Mouse (Mus musculus) CH12.LX (cell line): ENCODE measurements around the gene Abi3bp. TPM values are rescaled to one million over a fixed set of nuclear protein-coding genes. Genes with fewer than 3 reads are reported as not detected.

Experiments
- DNase-seq: peaks from one replicate; pipeline ENCODE4 v3.0.0-alpha.2; 2013; ENCODE audit errors: extremely low read depth
- H3K27ac ChIP-seq: 2 replicates; pipeline ENCODE4 v1.5.1; 2012; ENCODE audit warnings: low read depth, mild to moderate bottlenecking, control low read depth, moderate library complexity; ENCODE audit not compliant: insufficient read depth
- H3K27me3 ChIP-seq: replicated peaks from 2 replicates; pipeline ENCODE3; 2012; ENCODE audit warnings: inconsistent platforms
- H3K36me3 ChIP-seq, 2 experiments: replicated peaks in 1 of 2; 2 replicates each; pipeline versions ENCODE3 to v1.6.1; 2012; ENCODE audit warnings: inconsistent platforms in 1 of 2, low read length in 1 of 2, mild to moderate bottlenecking in 1 of 2, mixed read lengths in 1 of 2, moderate library complexity in 1 of 2; ENCODE audit not compliant: control insufficient read depth in 1 of 2, insufficient read depth in 1 of 2
- H3K4me1 ChIP-seq, 2 experiments: 2 replicates each; pipeline ENCODE4 v1.6.1; 2012; ENCODE audit warnings: inconsistent platforms in 1 of 2, moderate library complexity in 1 of 2; ENCODE audit not compliant: insufficient read depth in 2 of 2, control insufficient read depth in 1 of 2
- H3K4me2 ChIP-seq: 2 replicates; pipeline ENCODE4 v1.6.1; 2012; ENCODE audit warnings: low read depth, mild to moderate bottlenecking, control low read depth; ENCODE audit not compliant: poor library complexity, insufficient read depth, severe bottlenecking
- H3K4me3 ChIP-seq, 3 experiments: fragments of 150-350 bp in 1 of 3; sonication (generic) in 1 of 3; replicated peaks in 1 of 3; 2 replicates each; pipeline versions ENCODE3 to v1.5.1; 2011 to 2012; ENCODE audit warnings: low read depth in 2 of 3, low read length in 2 of 3, mild to moderate bottlenecking in 2 of 3, moderate library complexity in 2 of 3, control low read depth in 1 of 3, improper control_type of control experiment in 1 of 3, inconsistent platforms in 1 of 3, mixed read lengths in 1 of 3; ENCODE audit not compliant: poor library complexity in 1 of 3
- H3K79me2 ChIP-seq: replicated peaks from 2 replicates; pipeline ENCODE4 v1.6.1; 2012; ENCODE audit warnings: mild to moderate bottlenecking, moderate library complexity; ENCODE audit not compliant: control insufficient read depth, poor library complexity, insufficient read depth, severe bottlenecking; ENCODE audit errors: extremely low read depth
- H3K9ac ChIP-seq: 2 replicates; pipeline ENCODE4 v1.6.1; 2012; ENCODE audit warnings: low read depth, mild to moderate bottlenecking, control low read depth, moderate library complexity; ENCODE audit not compliant: insufficient read depth
- H3K9me3 ChIP-seq: replicated peaks from 2 replicates; pipeline ENCODE3; 2012; ENCODE audit warnings: low read length, inconsistent platforms, mixed read lengths
- CHD2 ChIP-seq: IDR thresholded peaks from 2 replicates; pipeline ENCODE4 v1.6.1; 2011; ENCODE audit warnings: low read length, improper control_type of control experiment
- E2F4 ChIP-seq: IDR thresholded peaks from 2 replicates; pipeline ENCODE4 v1.6.1; 2011; ENCODE audit warnings: low read depth, low read length, improper control_type of control experiment; ENCODE audit not compliant: insufficient replicate concordance
- ETS1 ChIP-seq: conservative IDR thresholded peaks from 2 replicates; pipeline ENCODE4 v1.6.1; 2012; ENCODE audit warnings: low read depth, mild to moderate bottlenecking, inconsistent platforms, low read length, improper control_type of control experiment, moderate library complexity
- HCFC1 ChIP-seq: IDR thresholded peaks from 2 replicates; pipeline ENCODE4 v1.6.1; 2012; ENCODE audit warnings: low read depth, mild to moderate bottlenecking, inconsistent platforms, low read length, improper control_type of control experiment
- JUN ChIP-seq: IDR thresholded peaks from 2 replicates; pipeline ENCODE4 v1.6.1; 2011; ENCODE audit warnings: low read depth, mild to moderate bottlenecking, low read length, improper control_type of control experiment, moderate library complexity; ENCODE audit not compliant: insufficient read depth
- KAT2A ChIP-seq: IDR thresholded peaks from 2 replicates; pipeline ENCODE4 v1.6.1; 2012; ENCODE audit warnings: low read length, improper control_type of control experiment, inconsistent platforms; ENCODE audit not compliant: insufficient replicate concordance
- MAFK ChIP-seq: IDR thresholded peaks from 2 replicates; pipeline ENCODE4 v1.6.1; 2011; ENCODE audit warnings: low read length, improper control_type of control experiment; ENCODE audit not compliant: insufficient replicate concordance
- MAX ChIP-seq: IDR thresholded peaks from 2 replicates; pipeline ENCODE4 v1.6.1; 2011; ENCODE audit warnings: low read length, improper control_type of control experiment
- MAZ ChIP-seq: IDR thresholded peaks from 2 replicates; pipeline ENCODE4 v1.6.1; 2012; ENCODE audit warnings: low read depth, mild to moderate bottlenecking, inconsistent platforms, low read length, improper control_type of control experiment, moderate library complexity
- MEF2A ChIP-seq: IDR thresholded peaks from 2 replicates; pipeline ENCODE4 v1.6.1; 2014; ENCODE audit warnings: low read depth, mild to moderate bottlenecking, inconsistent platforms, low read length, improper control_type of control experiment, borderline replicate concordance
- MXI1 ChIP-seq: IDR thresholded peaks from 2 replicates; pipeline ENCODE4 v1.6.1; 2011; ENCODE audit warnings: mild to moderate bottlenecking, low read depth, low read length, improper control_type of control experiment
- NELFE ChIP-seq: IDR thresholded peaks from 2 replicates; pipeline ENCODE4 v1.6.1; 2011; ENCODE audit warnings: low read depth, low read length, improper control_type of control experiment
- NRF1 ChIP-seq: IDR thresholded peaks from 2 replicates; pipeline ENCODE4 v1.6.1; 2014; ENCODE audit warnings: low read depth, mild to moderate bottlenecking, inconsistent platforms, low read length, improper control_type of control experiment, moderate library complexity
- POLR2AphosphoS2 ChIP-seq: IDR thresholded peaks from 2 replicates; pipeline ENCODE4 v1.6.1; 2011; ENCODE audit warnings: low read depth, low read length, improper control_type of control experiment
- SIN3A ChIP-seq: IDR thresholded peaks from 2 replicates; pipeline ENCODE4 v1.6.1; 2012; ENCODE audit warnings: low read length, improper control_type of control experiment, inconsistent platforms
- SMC3 ChIP-seq: IDR thresholded peaks from 2 replicates; pipeline ENCODE4 v1.6.1; 2011; ENCODE audit warnings: low read depth, low read length, improper control_type of control experiment
- TBP ChIP-seq: conservative IDR thresholded peaks from 2 replicates; pipeline ENCODE4 v1.6.1; 2011; ENCODE audit warnings: low read depth, low read length, improper control_type of control experiment
- USF1 ChIP-seq: IDR thresholded peaks from 2 replicates; pipeline ENCODE4 v1.6.1; 2014; ENCODE audit warnings: low read depth, mild to moderate bottlenecking, inconsistent platforms, low read length, improper control_type of control experiment
- USF2 ChIP-seq: conservative IDR thresholded peaks from 2 replicates; pipeline ENCODE4 v1.6.1; 2011; ENCODE audit warnings: low read depth, low read length, improper control_type of control experiment
- ZC3H11A ChIP-seq: IDR thresholded peaks from 2 replicates; pipeline ENCODE4 v1.6.1; 2012; ENCODE audit warnings: low read depth, mild to moderate bottlenecking, inconsistent platforms, low read length, improper control_type of control experiment
- ZMIZ1 ChIP-seq: IDR thresholded peaks from 2 replicates; pipeline ENCODE4 v1.6.1; 2012; ENCODE audit warnings: low read depth, mild to moderate bottlenecking, inconsistent platforms, low read length, improper control_type of control experiment
- ZNF384 ChIP-seq: IDR thresholded peaks from 2 replicates; pipeline ENCODE4 v1.6.1; 2012; ENCODE audit warnings: low read depth, low read length, improper control_type of control experiment, inconsistent platforms
- dilution Hi-C: fragments of 300-500 bp; cut with MboI; formaldehyde crosslinking; loops from 2 replicates; pipeline ENCODE4 v1.14.3; 2020; ENCODE audit warnings: low sequenced_read_pairs; ENCODE audit not compliant: extremely low pct_unique_long_range_greater_than_20kb, extremely low pct_ligation_motif_present
- in situ Hi-C: fragments of 300-500 bp; cut with MboI; formaldehyde crosslinking; loops from 3 replicates; pipeline ENCODE4 v1.14.3; 2019; ENCODE audit warnings: low sequenced_read_pairs, low pct_ligation_motif_present, low pct_unique_long_range_greater_than_20kb, mixed read lengths
- polyA plus RNA-seq: library from polyadenylated mRNA; unstranded; fragments of >175 nt; gene quantifications from 2 replicates; pipeline ENCODE4 v1.2.1, GENCODE M21; 2012; ENCODE audit warnings: low read depth; ENCODE audit not compliant: insufficient read length
- total RNA-seq, 2 experiments: library from RNA; depleted of rRNA; stranded (reverse); fragments of 300-350 nt in 1 of 2; fragments of >200 nt in 1 of 2; gene quantifications; 2 replicates each; pipeline ENCODE4 v1.2.3; 2012 to 2014

Gene Abi3bp
- total and polyA plus RNA-seq, 3 experiments: 0.13 TPM; not detected in 2

- no peaks in the 10 kb centered on the region for H3K27me3 ChIP-seq
- dilution Hi-C loops (no loop called here), in situ Hi-C loops (no loop called here)
- DNase-seq: no peak
- H3K27ac ChIP-seq: no peak overlapping the region
- H3K9me3 ChIP-seq: no peaks in the 10 kb centered on the region
- TF ChIP-seq NRF1 (no peak), ETS1 (no peak), USF1 (no peak), NELFE (no peak), MAFK (no peak), CHD2 (no peak), SIN3A (no peak), MXI1 (no peak), MAX (no peak), TBP (no peak), E2F4 (no peak), ZMIZ1 (no peak)
- no peak overlapping the region for H3K9ac ChIP-seq
- no peak overlapping the region for H3K4me3 ChIP-seq
- no peaks in the 10 kb centered on the region for H3K36me3 ChIP-seq
- H3K79me2 ChIP-seq: no peaks in the 10 kb centered on the region
- H3K4me2 ChIP-seq: no peak overlapping the region
- H3K4me1 ChIP-seq: peaks cover 4 to 12% of the 10 kb centered on the region in 2 experiments; a peak in 3 of 4 replicates
Measured at GRCm38 (mm10) chr16:56526482-56526881, 48.8 kb downstream of the Abi3bp start.

- Histone ChIP-seq H3K27ac (no peak overlapping the region), H3K9me3 (no peaks in the 10 kb centered on the region), H3K79me2 (no peaks in the 10 kb centered on the region), H3K9ac (no peak overlapping the region), H3K4me1 (peaks cover 3 to 11% of the 10 kb centered on the region in 2 experiments; a peak in 3 of 4 replicates), H3K36me3 (no peaks in the 10 kb centered on the region), H3K4me2 (no peak overlapping the region), H3K4me3 (no peak overlapping the region), H3K27me3 (no peaks in the 10 kb centered on the region)
- TF ChIP-seq MAZ (no peak), ZC3H11A (no peak), MEF2A (no peak), MAFK (no peak), KAT2A (no peak), SMC3 (no peak), MXI1 (no peak), HCFC1 (no peak), USF2 (no peak), TBP (no peak), POLR2AphosphoS2 (no peak), JUN (no peak), ZNF384 (no peak)
- DNase-seq: no peak
- dilution Hi-C loops (no loop called here), in situ Hi-C loops (no loop called here)
Measured at GRCm38 (mm10) chr16:56528079-56528688, 50.5 kb downstream of the Abi3bp start.
